Mouse (Mus musculus): ENCODE measurements around the gene Cul5. TPM values are rescaled to one million over a fixed set of nuclear protein-coding genes. Genes with fewer than 3 reads are reported as not detected.

Cul5 gene
- polyA plus RNA-seq, 1 experiment = 5.4 TPM

DNA sequence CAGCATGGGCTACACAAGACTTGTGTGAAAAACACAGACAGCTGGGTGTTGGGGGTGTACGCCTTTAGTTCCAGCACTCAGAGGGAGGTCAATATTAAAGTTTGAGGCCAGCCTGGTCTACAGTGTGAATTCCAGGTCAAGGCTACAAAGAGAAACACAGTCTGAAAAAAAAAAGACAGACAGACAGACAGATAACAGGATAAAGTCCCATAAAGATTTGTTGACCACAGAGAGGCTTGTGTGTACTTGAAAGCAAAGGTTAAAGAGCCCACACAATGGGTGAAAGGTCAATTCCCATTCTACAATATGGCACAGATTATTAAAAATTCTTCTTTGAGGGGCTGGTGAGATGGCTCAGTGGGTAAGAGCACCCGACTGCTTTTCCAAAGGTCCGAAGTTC, 62.6 kb downstream of the Cul5 start:
- Histone ChIP-seq H3K27me3 (replicated peaks; ENCODE audit: control insufficient read depth, insufficient read depth, low read length) (no peaks in the 10 kb centered on the region), H3K27ac (ENCODE audit: insufficient read depth, low read depth, low read length) (no peak overlapping the region), H3K4me1 (ENCODE audit: control insufficient read depth, insufficient read depth, low read length) (peaks cover 5% of the 10 kb centered on the region), H3K4me3 (ENCODE audit: insufficient read depth, low read depth, low read length) (no peak overlapping the region), H3K36me3 (ENCODE audit: control insufficient read depth, insufficient read depth, low read length) (no peaks in the 10 kb centered on the region)
- TF ChIP-seq CTCF (conservative IDR thresholded peaks at IDR 0.05; ENCODE audit: insufficient read depth, insufficient read length, low read depth, low read length) = no peak
- TF ChIP-seq POLR2A (IDR thresholded peaks at IDR 0.05; ENCODE audit: low read depth, low read length) = no peak
- 74% methylated on average over 3 of the region's 3 CpGs for WGBS
- peak; percentile 38 for DNase-seq

DNA sequence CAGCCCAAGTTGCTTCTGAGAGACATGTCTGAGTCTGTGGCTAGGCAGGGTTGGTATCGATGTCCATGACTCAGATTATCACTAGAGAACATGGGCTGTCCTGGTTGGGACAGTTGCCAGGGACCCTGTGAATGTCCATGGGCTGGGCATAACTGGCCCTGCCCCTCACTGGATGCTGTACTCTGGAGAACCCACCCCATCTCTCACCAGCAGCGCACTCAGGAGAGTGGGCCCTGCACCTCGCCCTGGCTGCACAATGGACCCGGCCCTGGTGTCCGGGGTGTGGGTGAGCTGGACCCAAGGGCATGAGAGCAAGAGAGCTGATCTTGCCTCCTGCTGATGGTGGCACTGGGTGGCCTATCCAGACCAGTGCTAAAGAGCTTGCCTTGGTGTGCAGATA, 64.9 kb downstream of the Cul5 start:
- 73% methylated on average over 5 of the region's 5 CpGs for WGBS
- Histone ChIP-seq H3K36me3 (ENCODE audit: control insufficient read depth, insufficient read depth, low read length) (no peaks in the 10 kb centered on the region), H3K27ac (ENCODE audit: insufficient read depth, low read depth, low read length) (no peak overlapping the region), H3K27me3 (replicated peaks; ENCODE audit: control insufficient read depth, insufficient read depth, low read length) (no peaks in the 10 kb centered on the region), H3K4me3 (ENCODE audit: insufficient read depth, low read depth, low read length) (no peak overlapping the region), H3K4me1 (ENCODE audit: control insufficient read depth, insufficient read depth, low read length) (peaks cover 8% of the 10 kb centered on the region)
- no peak for DNase-seq
- TF ChIP-seq CTCF (conservative IDR thresholded peaks at IDR 0.05; ENCODE audit: insufficient read depth, insufficient read length, low read depth, low read length) (no peak), POLR2A (IDR thresholded peaks at IDR 0.05; ENCODE audit: low read depth, low read length) (no peak)

DNA sequence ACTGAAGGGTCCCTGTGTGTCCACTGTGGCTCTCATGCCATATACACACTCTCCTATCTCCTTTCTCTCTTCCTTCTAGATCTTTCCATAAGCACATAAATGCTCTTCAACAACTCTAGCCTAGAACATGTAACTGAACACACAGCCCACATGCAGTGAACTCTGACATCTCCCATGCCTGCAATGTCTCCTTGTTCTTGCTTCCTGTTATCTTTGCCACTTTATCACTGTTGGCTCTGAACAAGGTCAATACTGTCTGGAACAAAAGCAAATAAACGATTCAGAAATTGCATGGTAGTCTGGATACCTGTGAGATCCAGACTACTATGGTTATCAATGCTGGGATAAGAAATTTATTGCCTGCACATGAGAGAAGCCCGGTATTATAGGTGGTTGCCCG, 66.0 kb downstream of the Cul5 start:
- no peak for DNase-seq
- TF ChIP-seq CTCF (conservative IDR thresholded peaks at IDR 0.05; ENCODE audit: insufficient read depth, insufficient read length, low read depth, low read length) (no peak), POLR2A (IDR thresholded peaks at IDR 0.05; ENCODE audit: low read depth, low read length) (no peak)
- no peak overlapping the region for H3K27ac ChIP-seq (ENCODE audit: insufficient read depth, low read depth, low read length)
- no peaks in the 10 kb centered on the region for H3K36me3 ChIP-seq (ENCODE audit: control insufficient read depth, insufficient read depth, low read length)
- no peaks in the 10 kb centered on the region for H3K27me3 ChIP-seq (replicated peaks; ENCODE audit: control insufficient read depth, insufficient read depth, low read length)
- no peak overlapping the region for H3K4me3 ChIP-seq (ENCODE audit: insufficient read depth, low read depth, low read length)
- 73% methylated on average over 3 of the region's 3 CpGs for WGBS
- peaks cover 12% of the 10 kb centered on the region for H3K4me1 ChIP-seq (ENCODE audit: control insufficient read depth, insufficient read depth, low read length)

DNA sequence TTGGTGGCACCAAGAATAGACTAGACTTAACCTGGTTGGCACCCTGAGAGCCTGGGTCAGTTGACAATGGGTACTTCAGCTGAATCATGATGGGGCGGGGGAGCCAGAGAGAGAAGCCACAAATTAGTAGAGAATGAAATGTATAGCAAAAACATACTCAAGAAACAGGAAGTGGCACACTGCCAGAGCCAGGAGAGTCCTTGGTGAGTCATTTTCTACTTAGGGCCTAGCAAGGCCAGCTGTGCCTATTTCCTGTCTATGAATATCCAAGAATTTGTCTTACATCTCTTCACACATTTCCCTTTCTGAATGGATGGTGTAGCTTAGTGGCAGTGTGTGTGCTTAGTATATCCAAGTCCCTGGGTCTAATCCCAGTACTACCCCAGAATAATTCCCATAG, 66.4 kb downstream of the Cul5 start:
- no peaks in the 10 kb centered on the region for H3K27me3 ChIP-seq (replicated peaks; ENCODE audit: control insufficient read depth, insufficient read depth, low read length)
- peaks cover 12% of the 10 kb centered on the region; the same call in 1 of the 2 replicates for H3K4me1 ChIP-seq (ENCODE audit: control insufficient read depth, insufficient read depth, low read length)
- TF ChIP-seq POLR2A (IDR thresholded peaks at IDR 0.05; ENCODE audit: low read depth, low read length) (no peak), CTCF (conservative IDR thresholded peaks at IDR 0.05; ENCODE audit: insufficient read depth, insufficient read length, low read depth, low read length) (no peak)
- 68% methylated on average over 1 of the region's 1 CpGs for WGBS
- H3K4me3 ChIP-seq (ENCODE audit: insufficient read depth, low read depth, low read length) = no peak overlapping the region
- H3K27ac ChIP-seq (ENCODE audit: insufficient read depth, low read depth, low read length) = no peak overlapping the region
- no peaks in the 10 kb centered on the region for H3K36me3 ChIP-seq (ENCODE audit: control insufficient read depth, insufficient read depth, low read length)
- DNase-seq = no peak

DNA sequence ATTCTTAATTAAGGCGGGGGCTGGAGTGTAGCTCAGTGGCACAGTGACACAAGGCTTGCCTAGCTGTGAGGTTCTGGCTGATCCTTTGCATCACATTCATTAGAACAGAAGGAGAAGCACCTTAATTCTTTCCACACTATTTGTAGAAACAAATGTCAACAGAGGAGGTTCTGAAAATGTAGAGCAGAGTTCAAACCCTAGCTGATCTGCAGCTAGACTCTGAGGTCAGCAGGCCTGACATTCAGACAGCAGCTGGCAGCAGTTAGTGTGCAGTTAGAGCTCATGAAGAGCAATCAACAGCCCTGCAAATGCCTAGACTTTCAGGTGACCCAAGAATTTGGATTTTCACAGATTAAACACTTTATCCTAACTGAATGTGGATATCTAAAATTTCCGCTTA, 68.3 kb downstream of the Cul5 start:
- Histone ChIP-seq H3K4me3 (ENCODE audit: insufficient read depth, low read depth, low read length) (no peak overlapping the region), H3K27me3 (replicated peaks; ENCODE audit: control insufficient read depth, insufficient read depth, low read length) (no peaks in the 10 kb centered on the region), H3K36me3 (ENCODE audit: control insufficient read depth, insufficient read depth, low read length) (no peaks in the 10 kb centered on the region), H3K27ac (ENCODE audit: insufficient read depth, low read depth, low read length) (no peak overlapping the region), H3K4me1 (ENCODE audit: control insufficient read depth, insufficient read depth, low read length) (peaks cover 12% of the 10 kb centered on the region; the same call in 1 of the 2 replicates)
- WGBS = 96% methylated on average over 2 of the region's 2 CpGs
- TF ChIP-seq POLR2A (IDR thresholded peaks at IDR 0.05; ENCODE audit: low read depth, low read length) = no peak
- DNase-seq = peak; percentile 48

DNA sequence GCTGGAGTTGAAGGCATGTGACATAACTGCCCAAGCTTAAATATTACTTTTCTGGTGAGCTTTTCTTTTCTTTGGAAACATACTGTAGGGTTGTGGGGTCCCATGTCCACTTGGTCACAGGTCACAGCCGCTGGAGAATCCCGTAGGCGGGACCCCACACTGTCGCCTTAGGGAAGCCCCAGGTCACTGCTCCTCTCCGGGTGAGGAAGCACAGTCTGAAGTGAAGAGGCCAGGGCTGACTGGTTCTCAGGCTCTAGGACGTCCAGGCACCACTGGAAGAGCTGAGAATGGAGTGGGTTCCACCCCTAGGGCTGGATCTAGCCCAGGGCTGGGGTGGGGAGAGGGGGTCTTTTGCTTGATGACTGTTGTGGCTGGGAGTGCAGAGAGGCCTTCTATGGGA, 71.2 kb downstream of the Cul5 start:
- H3K4me3 ChIP-seq (ENCODE audit: insufficient read depth, low read depth, low read length) = no peak overlapping the region
- peaks cover 12% of the 10 kb centered on the region; the same call in 1 of the 2 replicates for H3K4me1 ChIP-seq (ENCODE audit: control insufficient read depth, insufficient read depth, low read length)
- H3K36me3 ChIP-seq (ENCODE audit: control insufficient read depth, insufficient read depth, low read length) = peaks cover 2% of the 10 kb centered on the region; the same call in 1 of the 2 replicates
- H3K27ac ChIP-seq (ENCODE audit: insufficient read depth, low read depth, low read length) = no peak overlapping the region
- TF ChIP-seq CTCF (conservative IDR thresholded peaks at IDR 0.05; ENCODE audit: insufficient read depth, insufficient read length, low read depth, low read length) (no peak), POLR2A (IDR thresholded peaks at IDR 0.05; ENCODE audit: low read depth, low read length) (no peak)
- WGBS = 43% methylated on average over 6 of the region's 6 CpGs
- no peaks in the 10 kb centered on the region for H3K27me3 ChIP-seq (replicated peaks; ENCODE audit: control insufficient read depth, insufficient read depth, low read length)
- peak; percentile 82 for DNase-seq

DNA sequence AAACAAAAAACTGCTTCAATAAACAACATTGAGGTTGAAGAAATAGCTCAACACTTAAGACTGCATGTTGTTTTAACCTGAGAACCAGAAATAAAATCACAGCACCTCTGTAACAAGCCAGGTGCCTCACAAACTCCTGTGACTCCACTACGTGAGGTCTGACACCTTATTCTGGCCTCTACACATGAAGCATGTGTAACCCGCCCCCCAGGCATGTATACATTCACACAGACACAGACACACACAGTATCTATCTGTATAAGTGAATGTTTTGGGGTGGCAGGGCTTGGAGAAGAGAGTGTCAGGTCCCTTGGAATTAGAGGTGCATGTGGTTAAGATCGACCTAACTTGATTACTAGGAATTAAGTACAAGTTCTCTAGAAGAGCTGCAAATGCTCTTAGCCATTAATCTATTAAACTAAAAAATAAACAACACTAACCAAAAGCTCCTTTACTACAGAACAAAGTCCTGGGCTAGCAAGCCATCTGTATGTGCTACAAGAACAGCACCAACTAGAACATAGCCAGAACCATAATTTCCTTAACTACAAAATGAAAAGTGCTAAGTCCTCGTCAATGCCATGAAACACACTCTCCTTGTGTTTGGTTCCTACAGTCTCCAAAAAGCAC, 72.7 kb downstream of the Cul5 start:
- Histone ChIP-seq H3K36me3 (ENCODE audit: control insufficient read depth, insufficient read depth, low read length) (peaks cover 2% of the 10 kb centered on the region; the same call in 1 of the 2 replicates), H3K27ac (ENCODE audit: insufficient read depth, low read depth, low read length) (peak overlapping the region; percentile 55), H3K4me1 (ENCODE audit: control insufficient read depth, insufficient read depth, low read length) (peaks cover 8% of the 10 kb centered on the region; the same call in 1 of the 2 replicates), H3K27me3 (replicated peaks; ENCODE audit: control insufficient read depth, insufficient read depth, low read length) (no peaks in the 10 kb centered on the region), H3K4me3 (ENCODE audit: insufficient read depth, low read depth, low read length) (no peak overlapping the region)
- peak; percentile 52 for DNase-seq
- WGBS = 75% methylated on average over 4 of the region's 4 CpGs
- TF ChIP-seq CTCF (conservative IDR thresholded peaks at IDR 0.05; ENCODE audit: insufficient read depth, insufficient read length, low read depth, low read length) (no peak), POLR2A (IDR thresholded peaks at IDR 0.05; ENCODE audit: low read depth, low read length) (no peak)

Data from kidney, adult 2 months (tissue).